Mouse (Mus musculus) layer of hippocampus, adult 2 months (tissue): ENCODE results near the gene Gm3187. TPM values are rescaled to one million over a fixed set of nuclear protein-coding genes. Genes with fewer than 3 reads are reported as not detected.
"Not testable (repeated sequence)": the region's sequence is repeated elsewhere in the genome, so short reads cannot be mapped to it uniquely, and the experiment has no call there.

Source experiments
- DNase-seq, 2 experiments: peaks; one replicate each; pipeline ENCODE4 v3.0.0; 2022; ENCODE audit warnings: low spot score in 2 of 2
- H3K27ac ChIP-seq: fragments of 200-600 bp; 2 replicates; pipeline ENCODE4 v1.8.1; 2022
- H3K4me3 ChIP-seq: fragments of 200-600 bp; 2 replicates; pipeline ENCODE4 v1.8.1; 2022; ENCODE audit warnings: mild to moderate bottlenecking
- long read RNA-seq, 2 experiments: library from polyadenylated mRNA; stranded (forward); transcript quantifications; one replicate each; pipeline ENCODE4 v2.0.0; 2021; ENCODE audit warnings: borderline mapping rate in 2 of 2
- total RNA-seq, 2 experiments: library from RNA; stranded (reverse); gene quantifications; 2 replicates each; pipeline ENCODE4 v1.2.3; 2021

Gm3187 gene
- total RNA-seq, result not detected
- long read RNA-seq, experiment 1, result 0 reads
- long read RNA-seq, experiment 2, result 0 reads

GRCm38 (mm10) chr14:5483907-5484306 is at the start of gene Gm3187:
TSS of gene Gm3187 (plus strand) at chr14:5484207.
- H3K27ac ChIP-seq, DNase-seq, H3K4me3 ChIP-seq: not testable (repeated sequence)

GRCm38 (mm10) chr14:5455367-5455766 is 28.6 kb upstream of the Gm3187 start, which contains the start of gene Gm3194:
TSS of gene Gm3194 (minus strand) at chr14:5455467.
- H3K27ac ChIP-seq, DNase-seq: not testable (repeated sequence)

GRCm38 (mm10) chr14:5460469-5460868 is 23.5 kb upstream of the Gm3187 start:
- H3K27ac ChIP-seq, DNase-seq, H3K4me3 ChIP-seq: not testable (repeated sequence)

More at GRCm38 (mm10) chr14:5455367-5455766, 28.6 kb upstream of the Gm3187 start, which contains the start of gene Gm3194:
- H3K4me3 ChIP-seq, result not testable (repeated sequence)

GRCm38 (mm10) chr14:5477730-5478129 is 6.3 kb upstream of the Gm3187 start, which contains the start of gene Gm8246:
TSS of gene Gm8246 (minus strand) at chr14:5477830.
- not testable (repeated sequence) for H3K27ac ChIP-seq

GRCm38 (mm10) chr14:5501374-5501773 is 17.4 kb downstream of the Gm3187 start, which contains the start of gene Gm3488:
TSS of gene Gm3488 (plus strand) at chr14:5501674.
- DNase-seq, H3K27ac ChIP-seq, H3K4me3 ChIP-seq: not testable (repeated sequence)

More at GRCm38 (mm10) chr14:5477730-5478129, 6.3 kb upstream of the Gm3187 start, which contains the start of gene Gm8246:
- H3K4me3 ChIP-seq, DNase-seq: not testable (repeated sequence)

- not testable (repeated sequence) for H3K27ac ChIP-seq, H3K4me3 ChIP-seq, DNase-seq
Observed at GRCm38 (mm10) chr14:5538196-5538595, 54.2 kb downstream of the Gm3187 start, which contains the start of gene Gm3532. TSS of gene Gm3532 (plus strand) at chr14:5538496.

Other genes starting within 250 kb of the Gm3187 start
- gene Gm3526, start 223.6 kb upstream of the Gm3187 start, total RNA-seq, result not detected
- gene Gm3542, start 149.3 kb upstream of the Gm3187 start, total RNA-seq, result not detected
- gene Gm3500, start 95.2 kb upstream of the Gm3187 start, total RNA-seq, result not detected
- gene Gm3194, start 28.7 kb upstream of the Gm3187 start, total RNA-seq, result 1 to 10 TPM; 4.3 to 4.9 TPM
- gene Gm8246, start 6.4 kb upstream of the Gm3187 start, total RNA-seq, result not detected
- gene Gm3488, start 17.5 kb downstream of the Gm3187 start, total RNA-seq, result 1 to 10 TPM; 2.0 TPM
- not detected for gene Gm3532, start 54.3 kb downstream of the Gm3187 start, total RNA-seq
- not detected for gene Gm8265, start 148.8 kb downstream of the Gm3187 start, total RNA-seq
- gene Gm9603, start 203.2 kb downstream of the Gm3187 start, total RNA-seq, result not detected